Mouse (Mus musculus): ENCODE measurements around the gene Scrg1. TPM values are rescaled to one million over a fixed set of nuclear protein-coding genes. Genes with fewer than 3 reads are reported as not detected.
"Not testable (repeated sequence)": the region's sequence is repeated elsewhere in the genome, so short reads cannot be mapped to it uniquely, and the experiment has no call there.

Gene Scrg1
- polyA plus RNA-seq, 1 experiment from 2014 or later: not detected

GRCm38 (mm10) chr8:57498847-57499511 lies 43.3 kb downstream of the Scrg1 start:
- Histone ChIP-seq H3K4me1 (no peaks in the 10 kb centered on the region), H3K9me3 (replicated peaks) (no peaks in the 10 kb centered on the region), H3K27ac (no peak overlapping the region), H3K4me3 (no peak overlapping the region), H3K36me3 (no peaks in the 10 kb centered on the region), H3K27me3 (ENCODE audit: low read depth, poor library complexity, severe bottlenecking) (no peaks in the 10 kb centered on the region)
- DNase-seq (ENCODE audit: low spot score): no peak
- 79% methylated on average over 17 of the region's 17 CpGs for WGBS

GRCm38 (mm10) chr8:57503641-57504040 lies 47.9 kb downstream of the Scrg1 start:
- Histone ChIP-seq H3K9me3 (replicated peaks) (no peaks in the 10 kb centered on the region), H3K4me3 (no peak overlapping the region), H3K27ac (no peak overlapping the region), H3K4me1 (0 out of 2 replicates have a peak, but pooled peaks cover 3% of the 10 kb centered on the region), H3K27me3 (ENCODE audit: low read depth, poor library complexity, severe bottlenecking) (no peaks in the 10 kb centered on the region), H3K36me3 (no peaks in the 10 kb centered on the region)
- 57% methylated on average over 5 of the region's 5 CpGs for WGBS
- DNase-seq (ENCODE audit: low spot score): peak; percentile 86

GRCm38 (mm10) chr8:57505500-57505899 lies 49.8 kb downstream of the Scrg1 start:
- H3K27ac ChIP-seq; DNase-seq (ENCODE audit: low spot score); H3K27me3 ChIP-seq (ENCODE audit: low read depth, poor library complexity, severe bottlenecking); H3K9me3 ChIP-seq (replicated peaks); H3K4me1 ChIP-seq; H3K36me3 ChIP-seq; H3K4me3 ChIP-seq: not testable (repeated sequence)
- 83% methylated on average over 1 of the region's 1 CpGs for WGBS

DNA sequence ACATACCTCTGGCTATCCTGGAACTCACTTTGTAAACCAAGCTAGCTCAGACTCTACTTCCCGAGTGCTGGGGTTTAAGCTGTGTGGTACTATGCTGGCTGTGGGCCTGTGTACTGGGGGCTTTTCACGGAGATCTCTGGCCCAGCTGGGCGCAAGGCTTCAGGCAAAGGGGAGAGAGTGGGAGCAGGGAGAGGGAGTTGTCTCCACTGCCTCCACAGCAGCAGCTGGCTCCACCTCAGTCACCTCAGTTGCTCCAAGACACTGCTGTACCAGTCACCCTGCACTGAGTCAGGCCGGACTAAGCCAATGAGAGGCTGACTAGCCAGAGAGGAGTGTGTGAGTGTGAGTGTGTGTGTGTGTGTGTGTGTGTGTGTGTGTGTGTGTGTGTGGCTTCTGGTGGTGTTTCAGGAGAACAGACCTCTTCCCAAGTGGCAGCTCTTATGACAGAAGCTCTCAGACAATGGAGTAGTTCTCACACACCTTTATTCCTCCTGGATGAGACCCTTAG lies 51.9 kb downstream of the Scrg1 start:
- no peak for DNase-seq (ENCODE audit: low spot score)
- H3K4me1 ChIP-seq: peaks cover 13% of the 10 kb centered on the region; the same call in 1 of the 2 replicates
- H3K27me3 ChIP-seq (ENCODE audit: low read depth, poor library complexity, severe bottlenecking): no peaks in the 10 kb centered on the region
- peaks cover 1% of the 10 kb centered on the region for H3K36me3 ChIP-seq
- H3K9me3 ChIP-seq (replicated peaks): no peaks in the 10 kb centered on the region
- WGBS: 88% methylated on average over 4 of the region's 4 CpGs
- H3K27ac ChIP-seq: no peak overlapping the region
- no peak overlapping the region for H3K4me3 ChIP-seq

DNA sequence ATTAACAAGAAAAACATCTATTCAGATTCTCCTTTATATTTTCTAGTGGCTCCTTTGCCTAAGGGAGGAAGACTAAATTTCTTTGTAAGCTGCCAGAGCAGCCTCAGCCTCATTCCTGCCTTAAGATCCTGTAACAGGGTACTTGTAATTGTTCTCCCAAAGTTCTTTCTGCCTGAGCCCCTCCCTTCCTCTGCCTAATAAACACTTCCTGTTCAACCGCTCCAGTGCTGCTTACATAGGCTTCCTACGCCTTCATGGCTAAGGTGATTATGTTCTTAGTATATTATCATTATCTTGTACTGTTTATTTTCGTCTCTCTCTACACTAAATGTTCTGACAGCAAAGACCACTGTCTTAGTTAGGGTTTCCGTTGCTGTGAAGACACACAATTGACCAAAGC lies 52.9 kb downstream of the Scrg1 start:
- 86% methylated on average over 4 of the region's 4 CpGs for WGBS
- no peak for DNase-seq (ENCODE audit: low spot score)

DNA sequence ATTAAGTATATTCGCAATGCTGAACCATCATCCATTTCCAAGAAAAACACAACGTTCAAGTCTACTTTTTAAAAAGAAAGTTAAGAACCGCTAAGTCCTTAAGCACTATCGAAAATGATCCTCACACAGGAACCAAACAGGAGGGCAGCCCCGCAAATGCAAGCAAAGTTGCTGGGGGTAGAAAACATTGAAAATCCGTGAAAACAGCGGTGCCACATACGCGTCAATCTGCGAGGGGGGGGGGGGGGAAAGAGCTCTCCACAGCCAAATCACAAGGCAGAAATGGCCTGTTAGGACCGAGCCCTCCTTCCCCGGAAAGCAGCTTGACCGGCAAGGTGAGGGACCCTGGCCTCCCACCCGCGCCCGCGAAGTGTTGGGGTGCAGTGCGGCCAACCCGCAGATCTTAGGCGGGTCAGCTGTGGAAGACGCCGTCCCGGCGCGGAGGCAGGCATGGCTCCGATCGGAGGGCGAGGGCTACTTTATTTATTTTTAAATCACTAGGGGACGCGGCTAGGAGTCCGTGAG lies 55.1 kb downstream of the Scrg1 start:
- H3K27me3 ChIP-seq (ENCODE audit: low read depth, poor library complexity, severe bottlenecking): no peaks in the 10 kb centered on the region
- H3K4me1 ChIP-seq: peaks cover 18% of the 10 kb centered on the region; the same call in 1 of the 2 replicates
- peak overlapping the region; percentile 100 for H3K27ac ChIP-seq
- peaks cover 30% of the 10 kb centered on the region for H3K36me3 ChIP-seq
- H3K4me3 ChIP-seq: peak overlapping the region; percentile 90
- H3K9me3 ChIP-seq (replicated peaks): no peaks in the 10 kb centered on the region
- peak; percentile 79 for DNase-seq (ENCODE audit: low spot score)
- WGBS: 2% methylated on average over 31 of the region's 31 CpGs

More for the DNA sequence above, 52.9 kb downstream of the Scrg1 start:
- no peak overlapping the region for H3K4me3 ChIP-seq
- H3K4me1 ChIP-seq: peaks cover 16% of the 10 kb centered on the region; the same call in 1 of the 2 replicates
- no peaks in the 10 kb centered on the region for H3K9me3 ChIP-seq (replicated peaks)
- no peaks in the 10 kb centered on the region for H3K27me3 ChIP-seq (ENCODE audit: low read depth, poor library complexity, severe bottlenecking)
- no peak overlapping the region for H3K27ac ChIP-seq
- peaks cover 12% of the 10 kb centered on the region for H3K36me3 ChIP-seq

DNA sequence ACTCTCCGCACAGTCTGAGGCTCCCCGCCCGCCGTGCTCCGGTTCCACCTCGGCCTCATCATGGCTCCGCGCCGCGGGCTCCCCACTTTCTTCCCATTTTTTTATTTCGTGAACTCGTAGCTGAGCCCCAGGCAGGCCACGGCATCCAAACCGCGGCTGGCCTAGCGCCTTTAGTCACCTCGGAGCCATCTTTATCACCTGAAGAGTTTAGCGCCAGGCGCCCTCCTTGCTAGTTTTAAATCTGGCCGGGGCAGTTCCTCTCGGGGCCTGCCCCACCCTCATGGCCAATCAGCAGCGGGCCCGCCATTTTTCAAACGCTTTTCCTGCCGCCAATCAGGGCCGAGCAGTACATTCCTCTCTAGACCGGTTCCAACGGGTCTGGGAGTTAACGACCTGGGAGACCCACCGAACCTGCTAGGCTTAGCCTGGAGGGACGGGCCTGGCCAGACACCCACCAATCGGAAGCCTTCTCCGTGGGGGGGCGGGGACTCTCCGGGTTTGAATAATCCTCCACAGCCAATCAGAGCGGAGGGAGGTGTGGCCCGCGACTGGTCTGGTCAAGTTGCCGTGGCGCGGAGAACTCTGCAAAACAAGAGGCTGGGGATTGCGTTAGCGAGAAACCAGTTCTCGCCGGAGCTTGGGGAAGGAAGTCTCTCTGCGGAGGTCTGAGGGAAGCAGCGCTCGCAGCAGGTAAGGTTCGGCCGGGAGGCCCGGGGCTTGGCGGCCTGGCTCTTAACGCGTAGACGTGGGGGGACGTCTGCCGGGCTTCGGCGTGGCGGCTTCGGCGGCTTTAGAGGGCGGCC lies 55.8 kb downstream of the Scrg1 start, which contains the start of gene Hmgb2:
Gene Hmgb2, plus strand, starts transcription at position 592 of the 803 bp plus-strand sequence.
- Histone ChIP-seq H3K36me3 (peaks cover 36% of the 10 kb centered on the region), H3K9me3 (replicated peaks) (no peaks in the 10 kb centered on the region), H3K27ac (peak within 1 kb of the TSS; percentile 100), H3K4me3 (peak within 1 kb of the TSS; percentile 90), H3K4me1 (peaks cover 18% of the 10 kb centered on the region; the same call in 1 of the 2 replicates), H3K27me3 (ENCODE audit: low read depth, poor library complexity, severe bottlenecking) (no peaks in the 10 kb centered on the region)
- under 1% methylated on average over 63 of the region's 63 CpGs for WGBS
- peak; percentile 100 for DNase-seq (ENCODE audit: low spot score)

DNA sequence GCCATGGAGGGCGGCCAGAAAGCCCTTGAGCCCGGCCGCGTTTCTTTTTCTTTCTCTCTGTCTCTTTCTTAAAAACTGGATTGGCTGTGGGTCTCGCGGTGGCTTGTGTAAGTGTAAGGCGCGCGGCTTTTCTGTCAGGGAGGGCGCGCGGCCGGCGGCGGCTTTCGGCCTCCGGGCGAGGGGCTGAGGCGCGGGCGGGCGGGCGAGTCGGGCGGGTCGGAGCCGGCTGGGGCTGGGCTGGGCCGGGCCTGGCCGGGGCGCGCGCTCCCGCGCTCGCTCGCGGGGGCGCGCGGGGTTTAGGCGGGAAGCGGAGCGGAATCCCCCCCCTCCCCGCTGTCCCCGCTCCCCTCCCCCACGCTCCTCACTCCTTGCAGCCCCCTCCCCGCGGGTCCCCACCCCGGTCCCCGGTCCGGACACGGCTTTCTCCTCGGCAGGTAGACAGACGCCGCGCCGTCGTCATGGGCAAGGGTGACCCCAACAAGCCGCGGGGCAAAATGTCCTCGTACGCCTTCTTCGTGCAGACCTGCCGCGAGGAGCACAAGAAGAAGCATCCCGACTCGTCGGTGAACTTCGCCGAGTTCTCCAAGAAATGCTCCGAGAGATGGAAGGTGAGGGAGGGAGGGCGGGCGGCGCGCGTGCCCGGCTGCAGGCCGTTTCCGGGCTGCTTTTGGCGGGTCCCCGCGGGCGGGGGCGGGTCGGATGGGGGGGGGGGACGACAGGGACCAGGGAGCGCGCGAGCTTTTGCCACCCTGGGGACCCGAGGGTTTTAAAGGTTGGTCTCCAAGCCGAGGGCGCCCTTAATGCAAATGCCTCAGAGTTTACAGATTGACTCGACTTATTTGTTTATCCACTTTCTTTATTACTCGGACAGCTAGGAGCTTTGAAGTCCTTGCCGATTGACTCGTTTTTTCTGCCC lies 56.7 kb downstream of the Scrg1 start:
- peak overlapping the region; percentile 100 for H3K27ac ChIP-seq
- peaks cover 18% of the 10 kb centered on the region; the same call in 1 of the 2 replicates for H3K4me1 ChIP-seq
- H3K27me3 ChIP-seq (ENCODE audit: low read depth, poor library complexity, severe bottlenecking): no peaks in the 10 kb centered on the region
- under 1% methylated on average over 90 of the region's 96 CpGs for WGBS
- no peaks in the 10 kb centered on the region for H3K9me3 ChIP-seq (replicated peaks)
- peak; percentile 77 for DNase-seq (ENCODE audit: low spot score)
- H3K36me3 ChIP-seq: peaks cover 45% of the 10 kb centered on the region
- H3K4me3 ChIP-seq: peak overlapping the region; percentile 90

DNA sequence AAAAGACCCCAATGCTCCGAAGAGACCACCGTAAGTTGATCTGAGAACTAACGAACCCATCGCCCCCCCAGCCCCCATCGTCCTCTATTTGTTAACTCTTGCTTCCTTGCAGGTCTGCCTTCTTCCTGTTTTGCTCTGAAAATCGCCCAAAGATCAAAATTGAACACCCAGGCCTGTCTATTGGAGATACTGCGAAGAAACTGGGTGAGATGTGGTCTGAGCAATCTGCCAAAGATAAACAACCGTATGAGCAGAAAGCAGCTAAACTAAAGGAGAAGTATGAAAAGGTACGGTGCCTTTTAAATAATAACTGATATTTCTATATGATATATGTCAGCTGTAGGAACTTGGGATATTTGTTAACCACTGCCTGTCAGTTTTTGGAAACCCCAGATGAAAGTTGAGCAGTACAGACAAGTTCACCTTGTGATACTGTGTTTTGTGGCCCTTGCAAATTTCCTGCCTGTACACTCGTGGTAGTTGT lies 57.5 kb downstream of the Scrg1 start:
- peaks cover 53% of the 10 kb centered on the region for H3K36me3 ChIP-seq
- H3K27ac ChIP-seq: peak overlapping the region; percentile 100
- WGBS: 37% methylated on average over 10 of the region's 10 CpGs
- not testable (repeated sequence) for H3K9me3 ChIP-seq (replicated peaks); DNase-seq (ENCODE audit: low spot score); H3K27me3 ChIP-seq (ENCODE audit: low read depth, poor library complexity, severe bottlenecking)
- H3K4me3 ChIP-seq: peak overlapping the region; percentile 90
- H3K4me1 ChIP-seq: peaks cover 15% of the 10 kb centered on the region; the same call in 1 of the 2 replicates

- DNase-seq (ENCODE audit: low spot score); H3K9me3 ChIP-seq (replicated peaks); H3K27me3 ChIP-seq (ENCODE audit: low read depth, poor library complexity, severe bottlenecking); H3K4me3 ChIP-seq; H3K4me1 ChIP-seq; H3K27ac ChIP-seq: not testable (repeated sequence)
- WGBS: 94% methylated on average over 4 of the region's 5 CpGs
- peaks cover 67% of the 10 kb centered on the region for H3K36me3 ChIP-seq
Observed at GRCm38 (mm10) chr8:57516685-57517084, 61.0 kb downstream of the Scrg1 start.

GRCm38 (mm10) chr8:57517723-57518122 lies 62.0 kb downstream of the Scrg1 start:
- 93% methylated on average over 3 of the region's 3 CpGs for WGBS
- no peak for DNase-seq (ENCODE audit: low spot score)
- H3K27me3 ChIP-seq (ENCODE audit: low read depth, poor library complexity, severe bottlenecking): no peaks in the 10 kb centered on the region

More at GRCm38 (mm10) chr8:57517723-57518122, 62.0 kb downstream of the Scrg1 start:
- Histone ChIP-seq H3K36me3 (peaks cover 73% of the 10 kb centered on the region), H3K9me3 (replicated peaks) (no peaks in the 10 kb centered on the region), H3K27ac (no peak overlapping the region), H3K4me3 (no peak overlapping the region), H3K4me1 (peaks cover 5% of the 10 kb centered on the region; the same call in 1 of the 2 replicates)

Data from limb, embryonic 10.5 days (tissue).